Mouse (Mus musculus): ENCODE measurements around the gene Gmds.

Gene Gmds

DNA sequence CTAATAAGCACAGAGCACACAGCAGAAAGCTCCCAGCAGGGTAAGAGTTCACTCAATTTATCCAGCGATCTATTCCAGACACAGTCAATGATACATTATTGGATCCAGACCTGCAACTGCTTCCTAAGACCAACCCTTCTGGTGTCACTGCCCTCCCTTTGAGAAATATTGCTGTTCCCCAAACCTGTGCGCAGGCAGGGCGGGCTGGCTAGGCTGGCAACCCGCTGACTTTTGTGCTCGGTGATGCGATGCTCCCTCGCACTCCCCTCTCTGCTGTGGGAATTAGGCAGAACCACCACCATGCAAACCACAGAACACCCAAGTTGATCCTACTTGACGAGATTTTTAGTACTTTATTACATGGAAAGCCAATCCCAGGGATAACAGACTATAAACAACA, 304.4 kb downstream of the Gmds start:
- no peak for DNase-seq (ENCODE audit: low read depth)

DNA sequence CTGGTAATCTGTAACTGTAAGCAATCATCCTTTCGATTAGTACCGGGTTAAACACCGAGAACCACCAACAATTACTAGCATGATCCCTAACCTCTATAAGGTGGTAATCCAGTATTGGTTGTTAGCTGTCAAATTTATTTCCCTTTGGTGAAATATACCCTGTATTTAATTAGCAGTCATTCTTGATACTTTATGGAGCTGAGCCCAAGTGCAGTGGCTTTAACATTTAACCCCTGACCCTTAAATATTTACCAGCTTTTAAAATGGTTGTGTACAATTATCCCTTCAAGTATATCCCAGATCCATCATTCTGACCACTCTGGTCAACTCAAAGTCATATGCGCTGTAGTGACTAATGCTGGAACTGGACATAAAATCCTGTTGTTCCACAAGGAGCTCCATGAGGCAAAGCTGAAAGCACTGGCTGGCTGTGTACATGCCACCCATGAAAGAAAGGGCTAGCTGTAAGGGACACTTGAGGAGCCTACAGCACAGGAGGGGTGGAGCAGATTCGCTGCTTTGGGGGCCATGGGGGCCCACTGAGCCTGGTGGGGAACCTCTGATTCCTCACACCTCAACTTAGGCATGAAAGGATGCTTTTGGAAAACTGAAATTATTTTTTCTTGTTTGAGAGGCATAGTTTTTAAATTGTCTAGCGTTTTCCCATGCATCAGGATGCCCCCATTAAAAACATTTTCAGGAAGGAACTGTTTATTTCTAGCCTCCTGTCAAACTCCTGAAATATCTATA, 312.1 kb downstream of the Gmds start:
- no peak for DNase-seq (ENCODE audit: low read depth)

GRCm38 (mm10) chr13:32024822-32025221, 313.7 kb downstream of the Gmds start:
- DNase-seq (ENCODE audit: low read depth), result no peak

- no peak for DNase-seq (ENCODE audit: low read depth)
These were observed 317.9 kb downstream of the Gmds start for GRCm38 (mm10) chr13:32020455-32021249.

DNA sequence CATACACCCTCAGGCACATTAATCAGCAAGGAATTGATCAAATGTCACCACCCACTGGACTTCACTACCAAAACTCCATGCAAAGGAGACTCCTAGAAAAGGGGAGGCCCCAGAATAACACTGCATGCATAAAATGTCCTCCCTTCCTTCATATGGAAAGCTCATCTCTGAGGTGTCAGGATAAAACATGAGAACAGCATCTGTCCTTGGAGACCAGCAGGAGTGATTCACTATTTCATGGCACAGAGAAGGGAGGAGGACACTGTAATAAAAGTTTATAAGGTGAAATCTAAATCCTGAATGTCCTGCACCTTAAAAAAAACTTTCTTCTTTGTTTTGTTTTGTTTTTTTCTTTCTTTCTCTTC, 319.3 kb downstream of the Gmds start:
- no peak for DNase-seq (ENCODE audit: low read depth)

DNA sequence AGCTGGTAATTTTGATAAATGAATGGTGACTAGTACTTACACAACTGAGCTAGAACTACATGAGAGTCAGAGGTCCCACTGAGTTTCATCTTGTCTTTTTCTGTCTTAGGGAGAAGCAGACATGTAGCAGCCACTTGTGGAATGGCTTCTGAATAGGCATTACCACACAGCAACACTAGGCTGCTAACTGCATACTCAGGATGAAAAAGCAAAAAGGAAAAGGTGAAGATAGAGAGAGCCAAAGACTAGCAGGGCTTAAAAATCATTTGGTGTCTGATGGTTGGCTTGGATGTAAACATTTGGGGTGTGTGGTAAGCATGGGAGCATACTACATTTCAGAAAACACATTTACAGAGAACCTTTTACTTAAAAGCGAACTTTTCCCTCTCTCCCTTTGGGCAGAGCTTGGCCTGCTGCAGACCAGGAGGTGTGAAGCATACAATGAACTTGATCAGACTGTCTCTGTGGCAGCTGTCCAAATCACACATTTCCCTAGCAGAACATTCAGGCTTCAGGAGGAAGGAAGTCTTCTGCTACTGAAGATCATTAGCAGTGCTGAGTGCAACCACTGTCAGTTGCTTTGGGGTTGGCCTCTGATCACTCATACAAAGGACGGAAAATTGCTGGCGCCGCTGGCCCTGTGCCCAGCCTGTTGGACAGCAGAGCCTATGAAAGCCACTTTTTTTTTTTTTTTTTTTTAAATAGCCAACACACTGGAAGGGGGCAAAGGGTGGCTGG, 319.9 kb downstream of the Gmds start:
- peak; percentile 98 for DNase-seq (ENCODE audit: low read depth)

- peak; percentile 52 for DNase-seq (ENCODE audit: low read depth)
These were observed 329.7 kb downstream of the Gmds start for GRCm38 (mm10) chr13:32008802-32009201.

DNA sequence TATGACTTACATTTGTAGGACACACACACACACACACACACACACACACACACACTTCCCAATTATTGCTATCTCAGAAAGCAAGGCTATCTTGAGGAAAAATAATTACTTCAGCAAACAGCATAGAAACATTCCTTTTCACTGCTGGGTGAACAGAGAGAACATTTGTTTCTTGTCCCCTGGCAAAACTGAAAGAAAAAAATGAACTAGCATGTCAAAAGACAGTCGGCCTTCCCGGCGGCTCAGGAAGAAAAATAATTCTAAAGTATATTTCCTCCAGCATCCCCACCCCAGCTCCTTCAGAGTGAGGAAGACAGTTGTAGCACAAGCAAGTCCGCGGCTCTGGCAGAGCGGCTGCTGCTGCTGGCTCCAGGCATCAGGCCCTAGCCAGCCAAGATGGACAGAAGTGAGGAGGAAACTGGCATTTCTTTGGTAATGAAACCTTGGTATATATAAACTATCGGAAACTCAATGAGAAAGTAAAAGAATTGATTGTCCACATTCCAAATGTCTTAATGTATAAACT, 330.4 kb downstream of the Gmds start:
- peak; percentile 17 for DNase-seq (ENCODE audit: low read depth)

- DNase-seq (ENCODE audit: low read depth), result no peak
These were observed 345.1 kb downstream of the Gmds start for GRCm38 (mm10) chr13:31993391-31993790.

DNA sequence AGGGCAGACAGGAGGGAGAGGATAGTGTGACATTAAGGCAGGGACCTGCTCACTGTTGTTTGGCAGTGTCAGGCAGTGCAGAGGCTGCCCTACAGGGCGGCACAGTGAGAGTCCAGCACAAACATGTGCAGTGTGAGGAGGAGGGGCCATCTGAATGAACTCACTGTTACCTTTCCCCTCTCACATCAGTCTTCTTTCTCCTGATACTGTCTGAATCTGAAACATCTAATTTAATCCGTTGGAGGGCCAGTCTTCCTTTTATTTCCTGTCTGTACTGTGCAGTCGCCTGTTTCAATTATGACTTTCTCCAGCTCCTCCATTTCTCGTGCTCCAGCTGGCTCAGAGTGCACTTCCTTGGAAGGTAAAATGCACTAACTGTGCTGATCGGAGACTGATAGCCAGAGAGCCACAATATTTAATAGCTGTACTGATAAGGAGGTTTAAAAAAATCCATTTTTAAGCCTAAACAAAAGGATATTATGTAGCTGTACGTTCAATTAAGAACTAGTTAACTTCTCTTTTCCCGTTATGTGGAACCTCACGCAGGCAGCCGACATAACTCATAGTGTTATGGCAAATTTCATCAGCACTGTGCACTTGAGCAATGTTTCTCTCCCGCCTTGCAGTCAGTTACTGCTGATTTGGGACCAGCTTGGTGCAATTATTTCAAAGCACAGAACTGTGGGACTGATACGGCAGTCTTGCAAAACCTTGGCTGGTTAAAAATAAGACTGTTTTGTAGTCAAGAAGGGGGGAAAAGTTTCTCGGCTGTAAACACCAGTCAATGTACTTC, 345.9 kb downstream of the Gmds start:
- peak; percentile 63 for DNase-seq (ENCODE audit: low read depth)

GRCm38 (mm10) chr13:31981198-31981597, 357.3 kb downstream of the Gmds start:
- no peak for DNase-seq (ENCODE audit: low read depth)

DNA sequence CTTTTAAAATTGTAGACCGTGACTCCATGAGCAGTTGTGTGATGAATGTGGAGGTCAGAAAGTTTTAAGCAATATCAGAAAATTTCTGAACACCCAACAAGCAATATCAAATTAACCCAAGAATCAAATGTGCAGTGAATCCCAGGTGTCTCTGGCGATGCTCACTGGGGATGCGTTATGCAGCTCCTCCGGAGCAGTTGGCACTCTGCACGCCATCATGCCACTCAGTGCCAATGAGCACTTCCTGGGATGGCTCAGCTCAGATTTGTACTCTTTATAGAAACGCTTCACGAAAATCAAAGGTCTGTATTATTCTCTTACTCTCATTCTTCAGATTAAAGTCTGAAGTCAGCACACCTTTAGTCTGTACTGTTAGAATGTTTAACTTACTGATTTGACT, 360.4 kb downstream of the Gmds start:
- DNase-seq (ENCODE audit: low read depth), result no peak

- DNase-seq (ENCODE audit: low read depth), result no peak
These were observed 363.6 kb downstream of the Gmds start for GRCm38 (mm10) chr13:31974751-31975479.

DNA sequence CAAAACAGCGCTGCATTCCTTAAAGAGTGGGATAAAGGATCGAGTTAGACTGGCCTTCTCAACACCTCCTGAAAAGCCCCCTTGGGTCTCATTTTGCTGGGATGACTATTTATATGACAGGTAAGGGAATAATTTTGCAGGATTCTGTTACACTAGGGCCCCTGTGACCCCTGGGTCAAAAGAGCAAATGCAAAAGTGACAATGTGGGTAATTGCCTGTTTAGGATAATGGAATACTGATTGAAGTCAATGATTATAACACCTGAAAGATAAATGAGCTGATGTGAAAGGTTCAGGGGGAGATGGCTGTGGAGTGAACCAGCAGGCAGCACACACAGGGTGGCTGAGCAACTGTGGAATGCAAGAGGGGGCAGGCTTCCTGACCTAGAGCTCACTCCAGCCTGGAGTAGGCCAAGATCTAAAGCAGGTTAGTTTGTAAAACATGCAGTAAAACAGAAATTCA, 367.5 kb downstream of the Gmds start:
- DNase-seq (ENCODE audit: low read depth), result no peak

DNA sequence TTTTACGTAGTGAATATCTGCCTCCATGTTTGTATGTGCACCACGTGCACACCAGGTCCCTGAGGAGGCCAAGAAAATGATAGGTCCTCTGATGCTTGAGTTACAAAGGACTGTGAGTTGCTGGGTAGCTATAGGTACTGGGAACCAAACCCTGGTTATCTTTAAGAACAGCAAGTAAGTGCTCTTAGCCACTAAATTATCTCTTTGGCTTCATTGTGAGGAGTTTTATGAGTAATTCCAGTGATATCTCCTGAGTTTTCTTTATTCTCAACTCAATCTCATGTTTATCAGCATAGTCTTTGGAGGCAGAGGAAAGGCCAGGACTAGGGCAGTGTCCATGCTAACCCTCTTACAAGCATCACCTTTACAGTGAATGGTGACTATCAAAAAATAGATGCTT, 370.3 kb downstream of the Gmds start:
- no peak for DNase-seq (ENCODE audit: low read depth)

GRCm38 (mm10) chr13:31966931-31967532, 371.5 kb downstream of the Gmds start:
- peak; percentile 61 for DNase-seq (ENCODE audit: low read depth)

DNA sequence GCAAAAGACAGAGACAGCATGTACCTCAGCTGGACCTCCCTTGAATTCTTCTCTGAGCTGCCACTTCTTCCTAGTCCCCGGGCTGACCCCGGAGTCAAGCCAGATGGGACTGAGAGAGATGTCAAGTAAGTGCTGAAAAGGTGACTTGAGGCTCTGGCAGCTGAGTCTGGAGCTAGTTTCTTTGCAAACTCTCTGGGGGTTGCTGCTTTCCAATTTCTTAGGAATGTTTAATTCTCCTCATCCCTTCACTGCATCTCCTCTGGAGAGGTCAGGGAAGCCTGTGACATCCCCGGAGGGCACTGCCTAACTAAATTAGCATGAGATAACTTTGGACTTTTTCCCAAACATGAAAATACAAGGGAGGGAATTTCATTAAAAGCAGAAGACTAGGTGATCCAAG, 378.0 kb downstream of the Gmds start:
- DNase-seq (ENCODE audit: low read depth), result no peak

DNA sequence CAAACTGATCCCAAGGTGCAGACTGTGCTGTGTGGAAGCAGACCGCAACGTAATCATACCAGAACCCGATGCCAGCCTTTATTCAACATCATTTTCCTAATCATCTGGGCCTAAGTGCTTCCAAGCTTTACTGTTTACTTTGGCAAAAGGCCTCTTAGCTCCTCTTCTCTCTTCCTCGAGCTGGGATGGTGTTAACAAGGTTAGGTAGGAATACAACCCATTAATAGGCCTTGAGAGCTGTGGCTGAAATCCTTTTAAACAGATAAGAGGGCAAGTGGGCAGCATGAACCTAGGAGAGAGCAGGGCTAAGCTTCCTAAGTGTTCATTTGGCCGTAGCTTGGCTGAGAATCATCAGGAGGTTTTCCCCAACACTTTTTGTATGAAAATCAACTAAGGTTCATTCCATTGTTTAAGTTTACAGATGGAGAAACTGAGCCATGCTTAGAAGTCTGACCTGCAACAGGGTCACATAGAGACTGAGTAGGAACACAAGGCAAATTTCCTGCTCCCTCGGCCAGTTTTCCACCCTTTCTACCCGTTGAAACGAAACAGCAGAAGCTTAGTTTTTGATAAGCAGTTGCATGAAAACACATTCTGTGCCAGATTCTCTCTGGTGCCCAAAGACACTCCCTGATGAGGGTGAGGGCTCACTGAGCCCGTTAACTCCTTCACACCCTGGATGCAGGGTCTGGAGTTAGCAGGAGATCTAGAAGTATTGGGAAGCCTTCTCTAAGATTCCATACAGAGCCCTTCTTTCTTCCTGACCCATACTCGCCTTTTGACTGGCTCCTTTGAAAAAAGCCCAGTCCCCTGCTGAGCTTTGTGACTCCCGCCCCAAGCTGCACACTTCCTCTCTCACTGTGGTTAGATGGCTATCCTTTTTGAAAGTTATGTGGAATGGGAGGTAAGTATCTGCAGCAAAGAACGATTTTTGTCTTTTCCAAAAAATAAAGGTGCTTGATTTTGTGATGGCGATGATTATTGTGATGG, 379.9 kb downstream of the Gmds start:
- peak; percentile 24 for DNase-seq (ENCODE audit: low read depth)

GRCm38 (mm10) chr13:31956584-31956983, 382.0 kb downstream of the Gmds start:
- DNase-seq (ENCODE audit: low read depth), result peak; percentile 70
